Mouse (Mus musculus): ENCODE measurements around the gene Dlg2.

DNA sequence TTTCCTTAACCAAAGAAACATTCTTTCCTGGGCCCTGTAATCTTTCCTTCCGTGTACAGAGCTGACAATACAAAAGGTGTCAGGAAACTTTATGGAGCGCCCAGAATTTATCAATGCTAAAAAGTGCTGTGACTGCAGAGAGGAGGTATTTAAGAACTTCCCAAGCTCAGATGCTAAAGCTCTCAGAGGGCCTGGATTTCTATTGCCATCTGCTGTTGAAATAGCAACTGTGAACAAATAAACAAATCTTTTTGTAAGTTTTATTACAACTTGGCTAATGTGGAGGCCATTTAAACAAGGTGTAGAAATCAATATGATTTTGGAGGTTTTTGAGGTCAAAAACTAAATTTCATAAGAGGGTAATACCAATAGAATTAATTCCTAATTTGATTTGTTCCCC is 1570.8 kb downstream of the Dlg2 start:
- TF ChIP-seq CTCF (IDR thresholded peaks at IDR 0.05; ENCODE audit: insufficient read depth, low read length) = no peak
- no peak for TF ChIP-seq POLR2A (IDR thresholded peaks at IDR 0.05; ENCODE audit: borderline replicate concordance, extremely low read depth, low read depth, low read length)
